Mouse (Mus musculus): ENCODE data around the gene Tlr12. TPM values are rescaled to one million over a fixed set of nuclear protein-coding genes. Genes with fewer than 3 reads are reported as not detected.
"Not testable (repeated sequence)": the region's sequence is repeated elsewhere in the genome, so short reads cannot be mapped to it uniquely, and the experiment has no call there.

Gene Tlr12
- not detected in 2 replicates for polyA plus RNA-seq (2012; ENCODE audit: insufficient read depth, insufficient read length, low replicate concordance, missing spikeins)

GRCm38 (mm10) chr4:128618246-128618911, at the start of gene Tlr12:
TSS of gene Tlr12 (minus strand) at chr4:128618619.
- Histone ChIP-seq H3K4me3 (ENCODE audit: insufficient read depth, low read depth, low read length) (no peak within 1 kb of the TSS; the same call in 1 of the 2 replicates), H3K27ac (ENCODE audit: insufficient read depth, low read depth, low read length) (no peak within 1 kb of the TSS), H3K4me1 (ENCODE audit: control insufficient read depth, insufficient read depth, low read length) (no peaks in the 10 kb centered on the region)
- WGBS = 75% methylated on average over 15 of the region's 15 CpGs
- TF ChIP-seq POLR2A (IDR thresholded peaks at IDR 0.05; ENCODE audit: insufficient read depth, low read depth, low read length) = no peak

DNA sequence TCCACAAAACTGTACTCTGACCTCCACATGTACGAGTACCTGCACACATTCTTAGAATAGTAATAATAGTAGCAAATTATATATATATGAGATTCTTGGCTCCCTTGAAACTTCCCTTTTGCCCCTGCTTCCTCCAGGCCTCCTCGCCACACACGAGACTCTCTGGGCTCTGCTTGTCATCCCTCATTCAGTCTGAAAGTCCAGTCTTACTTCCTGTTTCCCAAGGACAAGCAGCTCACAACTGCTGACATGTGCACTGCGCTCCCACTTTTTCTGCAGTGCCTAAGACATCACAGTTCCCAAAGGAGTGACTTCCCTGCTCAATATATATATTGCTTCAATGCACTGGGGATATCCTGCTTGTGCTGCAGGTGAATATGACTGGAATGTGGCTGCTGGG, 48.8 kb upstream of the Tlr12 start:
- H3K27ac ChIP-seq (ENCODE audit: insufficient read depth, low read depth, low read length) = not testable (repeated sequence)
- 87% methylated on average over 4 of the region's 4 CpGs for WGBS
- H3K4me1 ChIP-seq (ENCODE audit: control insufficient read depth, insufficient read depth, low read length) = peaks cover 35% of the 10 kb centered on the region

DNA sequence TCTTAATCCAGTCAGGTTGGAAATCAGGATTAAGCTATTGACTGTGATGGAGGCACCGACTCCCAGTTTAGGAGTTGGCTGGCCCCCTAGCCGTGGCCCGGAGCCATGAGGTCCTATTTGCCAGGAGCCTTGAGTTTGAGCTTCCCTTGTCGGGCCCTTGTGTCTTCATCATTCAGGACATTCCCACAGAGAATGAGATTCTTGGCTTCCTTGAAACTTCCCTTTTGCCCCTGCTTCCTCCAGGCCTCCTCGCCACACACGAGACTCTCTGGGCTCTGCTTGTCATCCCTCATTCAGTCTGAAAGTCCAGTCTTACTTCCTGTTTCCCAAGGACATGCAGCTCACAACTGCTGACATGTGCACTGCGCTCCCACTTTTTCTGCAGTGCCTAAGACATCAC, 47.9 kb upstream of the Tlr12 start:
- not testable (repeated sequence) for H3K27ac ChIP-seq (ENCODE audit: insufficient read depth, low read depth, low read length); H3K4me3 ChIP-seq (ENCODE audit: insufficient read depth, low read depth, low read length)
- WGBS = 62% methylated on average over 7 of the region's 7 CpGs
- peaks cover 32% of the 10 kb centered on the region for H3K4me1 ChIP-seq (ENCODE audit: control insufficient read depth, insufficient read depth, low read length)

More for the DNA sequence above, 48.8 kb upstream of the Tlr12 start:
- H3K4me3 ChIP-seq (ENCODE audit: insufficient read depth, low read depth, low read length) = not testable (repeated sequence)

DNA sequence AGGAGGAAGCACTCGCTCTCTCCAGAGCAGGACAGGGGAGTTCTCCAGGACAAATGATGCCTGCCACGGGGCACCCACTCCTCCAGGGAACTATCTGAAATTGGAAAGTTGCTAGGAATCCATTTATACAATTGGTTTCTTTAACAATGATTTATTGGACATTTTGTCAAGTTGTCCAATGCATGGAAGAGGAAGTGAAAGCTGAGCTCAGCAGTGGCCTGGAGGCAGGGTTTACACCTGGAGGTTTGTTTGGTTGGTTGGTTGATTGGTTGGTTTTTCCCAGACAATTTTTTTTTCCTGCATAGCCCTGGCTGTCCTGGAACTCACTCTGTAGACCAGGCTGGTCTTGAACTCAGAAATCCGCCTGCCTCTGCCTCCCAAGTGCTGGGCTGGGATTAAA, 45.6 kb upstream of the Tlr12 start:
- TF ChIP-seq POLR2A (IDR thresholded peaks at IDR 0.05; ENCODE audit: insufficient read depth, low read depth, low read length) (no peak), CTCF (IDR thresholded peaks at IDR 0.05; ENCODE audit: insufficient read depth, low read depth, low read length) (no peak)
- 82% methylated on average over 3 of the region's 3 CpGs for WGBS
- H3K4me1 ChIP-seq (ENCODE audit: control insufficient read depth, insufficient read depth, low read length) = peaks cover 30% of the 10 kb centered on the region
- H3K27ac ChIP-seq (ENCODE audit: insufficient read depth, low read depth, low read length) = 0 out of 2 replicates have a peak overlapping the region, but pooled peaks have one; percentile 65
- H3K4me3 ChIP-seq (ENCODE audit: insufficient read depth, low read depth, low read length) = no peak overlapping the region

DNA sequence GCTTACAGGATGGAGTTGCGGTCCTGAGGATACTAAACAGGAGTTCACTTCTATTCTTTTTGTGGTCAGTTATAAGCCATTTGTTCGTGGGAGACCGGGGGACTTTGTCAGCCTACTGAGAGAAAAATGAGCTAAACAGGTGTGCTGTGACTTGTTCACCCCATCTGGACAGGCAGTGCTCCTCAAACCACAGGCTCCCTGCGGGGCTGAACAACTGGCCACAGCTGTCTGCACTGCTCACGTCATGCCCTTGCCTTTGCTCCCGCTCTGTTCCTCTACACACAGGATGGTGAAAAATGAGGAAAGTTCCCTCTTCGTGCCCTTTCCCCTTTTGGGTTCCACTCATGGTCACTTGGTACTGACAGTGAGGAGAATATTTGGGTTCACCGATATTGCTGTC, 42.6 kb upstream of the Tlr12 start:
- Histone ChIP-seq H3K4me3 (ENCODE audit: insufficient read depth, low read depth, low read length) (no peak overlapping the region), H3K4me1 (ENCODE audit: control insufficient read depth, insufficient read depth, low read length) (peaks cover 39% of the 10 kb centered on the region), H3K27ac (ENCODE audit: insufficient read depth, low read depth, low read length) (no peak overlapping the region)
- WGBS = 91% methylated on average over 8 of the region's 8 CpGs
- no peak for TF ChIP-seq POLR2A (IDR thresholded peaks at IDR 0.05; ENCODE audit: insufficient read depth, low read depth, low read length)
- no peak for TF ChIP-seq CTCF (IDR thresholded peaks at IDR 0.05; ENCODE audit: insufficient read depth, low read depth, low read length)

- TF ChIP-seq POLR2A (IDR thresholded peaks at IDR 0.05; ENCODE audit: insufficient read depth, low read depth, low read length) (no peak), CTCF (IDR thresholded peaks at IDR 0.05; ENCODE audit: insufficient read depth, low read depth, low read length) (no peak)
- 49% methylated on average over 8 of the region's 8 CpGs for WGBS
- H3K27ac ChIP-seq (ENCODE audit: insufficient read depth, low read depth, low read length) = no peak overlapping the region
- H3K4me3 ChIP-seq (ENCODE audit: insufficient read depth, low read depth, low read length) = no peak overlapping the region
- H3K4me1 ChIP-seq (ENCODE audit: control insufficient read depth, insufficient read depth, low read length) = peaks cover 37% of the 10 kb centered on the region
Measured at GRCm38 (mm10) chr4:128660196-128660595, 41.8 kb upstream of the Tlr12 start.

DNA sequence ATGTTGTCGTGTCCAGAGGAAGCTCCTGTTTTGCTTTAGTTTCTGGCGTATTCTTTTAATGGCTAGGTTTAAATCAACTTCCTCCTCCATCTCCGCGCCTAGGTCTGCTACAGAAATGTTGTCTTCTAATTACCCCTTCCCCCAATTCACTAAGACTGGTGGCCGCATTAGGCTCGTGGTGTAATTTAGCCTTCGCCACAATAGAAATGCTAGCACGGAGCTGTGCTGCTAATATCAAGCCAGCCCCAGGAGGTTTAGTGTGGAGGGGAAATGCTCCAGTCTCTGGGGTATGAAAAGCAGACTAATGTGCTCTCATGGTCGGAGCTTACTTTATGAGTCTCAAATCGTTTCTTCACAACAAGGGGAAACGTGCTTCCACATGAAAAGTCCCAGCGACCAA, 37.0 kb upstream of the Tlr12 start:
- Histone ChIP-seq H3K4me1 (ENCODE audit: control insufficient read depth, insufficient read depth, low read length) (peaks cover 23% of the 10 kb centered on the region), H3K27ac (ENCODE audit: insufficient read depth, low read depth, low read length) (peak overlapping the region; percentile 79), H3K4me3 (ENCODE audit: insufficient read depth, low read depth, low read length) (peak overlapping the region; percentile 72)
- TF ChIP-seq CTCF (IDR thresholded peaks at IDR 0.05; ENCODE audit: insufficient read depth, low read depth, low read length) = no peak
- no peak for TF ChIP-seq POLR2A (IDR thresholded peaks at IDR 0.05; ENCODE audit: insufficient read depth, low read depth, low read length)
- 1% methylated on average over 12 of the region's 12 CpGs for WGBS

DNA sequence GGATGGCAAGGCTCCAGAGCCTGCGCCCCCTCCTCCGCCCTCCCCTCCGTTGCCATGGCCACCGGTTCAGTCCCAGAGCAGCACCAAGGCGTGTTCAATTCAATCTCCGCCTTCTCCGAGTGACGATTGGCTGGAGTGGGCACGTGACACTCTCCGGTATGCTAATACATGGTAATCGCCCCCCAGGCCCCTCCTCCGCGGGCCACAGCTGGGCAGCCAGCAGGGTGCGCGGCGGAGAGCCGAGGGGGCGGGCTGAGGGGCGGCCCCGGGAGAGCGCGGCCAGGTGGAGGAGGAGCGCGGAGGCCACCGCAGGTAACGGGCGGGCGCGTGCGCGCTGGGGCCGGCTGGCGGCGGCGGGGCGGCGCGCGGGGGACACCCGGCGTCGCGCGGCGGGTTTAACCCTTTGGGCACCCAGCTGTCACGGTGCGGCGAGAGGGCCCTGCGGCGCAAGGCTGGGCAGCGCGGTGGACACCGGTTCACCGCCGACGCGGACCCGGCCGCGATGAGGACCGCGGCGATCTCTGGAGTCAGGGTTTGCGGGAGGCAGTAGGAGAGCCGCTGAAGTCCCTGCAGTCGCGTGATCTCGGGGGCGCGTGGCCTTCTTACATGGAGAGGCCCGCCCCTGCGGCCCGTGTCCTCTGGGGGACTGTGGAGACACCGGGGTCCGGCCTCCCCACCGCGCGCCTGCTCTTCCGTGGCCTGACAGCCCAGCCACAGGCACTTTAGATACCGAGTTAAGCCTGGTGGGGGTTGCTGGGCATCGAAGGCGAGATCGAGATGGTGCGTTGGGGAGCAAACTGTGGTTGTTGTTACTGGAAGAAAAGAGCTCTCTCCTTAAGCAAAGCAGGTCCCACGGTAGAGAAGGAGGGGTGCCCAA, 36.3 kb upstream of the Tlr12 start, which contains the start of gene Phc2:
Gene Phc2 (plus strand): TSS at position 198 of the 877 bp plus-strand sequence.
- under 1% methylated on average over 85 of the region's 85 CpGs for WGBS
- Histone ChIP-seq H3K4me3 (ENCODE audit: insufficient read depth, low read depth, low read length) (peak within 1 kb of the TSS; percentile 72), H3K4me1 (ENCODE audit: control insufficient read depth, insufficient read depth, low read length) (peaks cover 20% of the 10 kb centered on the region), H3K27ac (ENCODE audit: insufficient read depth, low read depth, low read length) (peak within 1 kb of the TSS; percentile 79)
- no peak for TF ChIP-seq CTCF (IDR thresholded peaks at IDR 0.05; ENCODE audit: insufficient read depth, low read depth, low read length)
- peak; percentile 63 for TF ChIP-seq POLR2A (IDR thresholded peaks at IDR 0.05; ENCODE audit: insufficient read depth, low read depth, low read length)

DNA sequence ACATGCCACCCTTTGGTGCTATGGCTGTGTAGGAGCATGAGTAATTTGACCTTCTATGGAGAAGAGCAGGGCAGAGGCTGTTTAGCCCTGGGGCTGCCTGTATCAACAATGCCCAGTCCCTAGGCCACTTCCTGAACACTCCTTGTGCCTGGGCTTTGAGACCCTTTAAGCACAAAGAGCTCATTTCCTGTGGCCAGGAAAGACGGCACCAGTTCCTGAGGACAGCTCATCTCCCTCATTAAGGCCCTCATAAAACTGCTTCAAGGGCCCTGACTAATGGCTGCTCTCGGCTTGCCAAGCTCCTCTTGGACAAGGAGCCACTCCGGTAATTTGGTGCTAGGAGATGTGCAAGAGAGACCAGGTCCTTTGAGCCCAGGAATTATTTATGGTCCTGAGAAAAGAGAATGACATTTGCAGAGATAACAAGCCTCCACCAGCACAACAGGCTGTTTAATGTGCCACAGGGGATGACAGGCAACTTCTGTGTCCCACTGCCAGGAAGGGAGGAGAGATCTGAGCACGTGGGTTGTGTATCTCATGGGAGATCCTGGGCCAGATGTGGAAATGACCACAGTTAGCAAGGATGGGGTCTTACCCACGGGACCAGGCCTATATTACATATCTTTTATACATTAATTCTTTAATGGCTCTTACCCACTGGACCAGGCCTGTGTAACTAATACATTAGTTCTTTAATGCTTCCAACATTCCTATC, 34.3 kb upstream of the Tlr12 start:
- Histone ChIP-seq H3K27ac (ENCODE audit: insufficient read depth, low read depth, low read length) (no peak overlapping the region), H3K4me1 (ENCODE audit: control insufficient read depth, insufficient read depth, low read length) (peaks cover 9% of the 10 kb centered on the region), H3K4me3 (ENCODE audit: insufficient read depth, low read depth, low read length) (no peak overlapping the region)
- no peak for TF ChIP-seq CTCF (IDR thresholded peaks at IDR 0.05; ENCODE audit: insufficient read depth, low read depth, low read length)
- no peak for TF ChIP-seq POLR2A (IDR thresholded peaks at IDR 0.05; ENCODE audit: insufficient read depth, low read depth, low read length)
- 71% methylated on average over 5 of the region's 5 CpGs for WGBS

Measured in olfactory bulb, adult 2 months (tissue).